Mouse (Mus musculus) hindbrain, postnatal 0 days (tissue): ENCODE results near the gene P3h1. TPM values are rescaled to one million over a fixed set of nuclear protein-coding genes. Genes with fewer than 3 reads are reported as not detected.

Source experiments
- ATAC-seq: fragments of 200-750 bp; cut with Nextera tagmentation; 2 replicates; pipeline ENCODE4 v1.8.0; 2017; ENCODE audit warnings: mild to moderate bottlenecking, moderate TSS enrichment, moderate library complexity
- DNase-seq: peaks from one replicate; pipeline ENCODE4 v3.0.0-alpha.2; 2015; ENCODE audit warnings: low spot score
- H3K27ac ChIP-seq: fragments of 300-500 bp; sonication (generic); 2 replicates; pipeline ENCODE4 v1.5.1; 2014; ENCODE audit warnings: mild to moderate bottlenecking
- H3K27me3 ChIP-seq: fragments of 300-500 bp; sonication (generic); 2 replicates; pipeline ENCODE4 v1.6.1; 2014; ENCODE audit warnings: low read length, mixed read lengths; ENCODE audit not compliant: insufficient read depth
- H3K36me3 ChIP-seq: fragments of 300-500 bp; sonication (generic); 2 replicates; pipeline ENCODE4 v1.6.1; 2014; ENCODE audit warnings: low read length, mixed read lengths; ENCODE audit not compliant: insufficient read depth
- H3K4me1 ChIP-seq: fragments of 300-500 bp; sonication (generic); 2 replicates; pipeline ENCODE4 v1.6.1; 2014; ENCODE audit warnings: antibody characterized with exemption, low read length, mixed read lengths; ENCODE audit not compliant: insufficient read depth
- H3K4me2 ChIP-seq: fragments of 300-500 bp; sonication (generic); 2 replicates; pipeline ENCODE4 v1.6.1; 2014; ENCODE audit warnings: low read depth, mild to moderate bottlenecking, low read length, moderate library complexity, mixed read lengths
- H3K4me3 ChIP-seq: fragments of 300-500 bp; sonication (generic); 2 replicates; pipeline ENCODE4 v1.5.1; 2014; ENCODE audit warnings: low read length
- H3K9ac ChIP-seq: fragments of 300-500 bp; sonication (generic); replicated peaks from 2 replicates; pipeline ENCODE4 v1.6.1; 2014; ENCODE audit warnings: mild to moderate bottlenecking, low read length, moderate library complexity, mixed read lengths
- H3K9me3 ChIP-seq: fragments of 300-500 bp; sonication (generic); 2 replicates; pipeline ENCODE4 v1.6.1; 2016; ENCODE audit warnings: low read length, mixed read lengths
- CTCF ChIP-seq: IDR thresholded peaks from 2 replicates; pipeline ENCODE4 v1.5.1; 2016; ENCODE audit warnings: antibody characterized with exemption, control low read depth, low read depth
- WGBS: fragments of 180-500 bp; shearing (Covaris S2); extraction: QIAGEN DNeasy Blood & Tissue Kit; methylation state at CpG from one replicate; pipeline ENCODE4 v1.1.7; 2014; 5-methylcytosine and 5-hydroxymethylcytosine counted together
- polyA plus RNA-seq: library from polyadenylated mRNA; unstranded; fragments of >200 nt; fragmentation: Nextera tagmentation; extraction: Ambion mirVana; gene quantifications from 2 replicates; pipeline ENCODE4 v1.2.1, GENCODE M21; 2015
- total RNA-seq: library from RNA; depleted of rRNA; stranded (reverse); fragments of >200 nt; gene quantifications from 2 replicates; pipeline ENCODE4 v1.2.3, GENCODE M21; 2014; rRNA removed

The P3h1 gene
- total and polyA plus RNA-seq, 2 experiments from 2014 or later, result 9.1 to 15.3 TPM

- ATAC-seq (no peak), DNase-seq (no peak)
- peak overlapping the region; percentile 52 for H3K9ac ChIP-seq
- no peaks in the 10 kb centered on the region for H3K36me3 ChIP-seq
- H3K4me3 ChIP-seq, result peak overlapping the region; percentile 87
- H3K9me3 ChIP-seq, result no peaks in the 10 kb centered on the region
- peak overlapping the region; percentile 84 for H3K27ac ChIP-seq
- H3K27me3 ChIP-seq, result no peaks in the 10 kb centered on the region
- TF ChIP-seq CTCF, result no peak
- peak overlapping the region; percentile 52 for H3K4me2 ChIP-seq
- 6% methylated on average over 6 of the region's 6 CpGs for WGBS
- H3K4me1 ChIP-seq, result no peaks in the 10 kb centered on the region
Observed at GRCm38 (mm10) chr4:119295134-119295453, 62.4 kb downstream of the P3h1 start.

- no peak for ATAC-seq
- H3K4me2 ChIP-seq, result no peak overlapping the region
- no peak for DNase-seq
- no peaks in the 10 kb centered on the region for H3K36me3 ChIP-seq
- no peak for TF ChIP-seq CTCF
- no peaks in the 10 kb centered on the region for H3K27me3 ChIP-seq
- no peak overlapping the region for H3K4me3 ChIP-seq
- H3K9ac ChIP-seq, result no peak overlapping the region
- H3K27ac ChIP-seq, result no peak overlapping the region
- H3K4me1 ChIP-seq, result no peaks in the 10 kb centered on the region
- no peaks in the 10 kb centered on the region for H3K9me3 ChIP-seq
- WGBS, result 85% methylated on average over 2 of the region's 2 CpGs
Observed at GRCm38 (mm10) chr4:119297361-119297760, 64.6 kb downstream of the P3h1 start.

Other genes starting within 250 kb of the P3h1 start
- 119 and 120 TPM in 2 replicates for gene Slc2a1, start 124.2 kb upstream of the P3h1 start, total RNA-seq
- gene Slc2a1, start 124.2 kb upstream of the P3h1 start, polyA plus RNA-seq, result 48.8 and 50.6 TPM in 2 replicates
- 4.6 and 198 TPM in 2 replicates for gene Zfp691, start 58.7 kb upstream of the P3h1 start, total RNA-seq
- 3.6 and 3.7 TPM in 2 replicates for gene Zfp691, start 58.7 kb upstream of the P3h1 start, polyA plus RNA-seq
- gene Ermap, start 42.9 kb upstream of the P3h1 start, total RNA-seq, result 0.18 and 0.37 TPM in 2 replicates
- gene Ermap, start 42.9 kb upstream of the P3h1 start, polyA plus RNA-seq, result 0.48 and 0.50 TPM in 2 replicates
- 40.9 and 64.7 TPM in 2 replicates for gene Svbp, start 37.6 kb upstream of the P3h1 start, total RNA-seq
- 175 and 179 TPM in 2 replicates for gene Svbp, start 37.6 kb upstream of the P3h1 start, polyA plus RNA-seq
- gene Tmem269, start 14.7 kb upstream of the P3h1 start, total RNA-seq, result 0.37 TPM in 1 of 2 replicates, not detected in the other
- 0.30 and 0.43 TPM in 2 replicates for gene Tmem269, start 14.7 kb upstream of the P3h1 start, polyA plus RNA-seq
- 15.3 and 26.4 TPM in 2 replicates for gene AU022252, start 203 bp upstream of the P3h1 start, total RNA-seq
- gene AU022252, start 203 bp upstream of the P3h1 start, polyA plus RNA-seq, result 19.8 and 20.5 TPM in 2 replicates
- 3.6 and 5.1 TPM in 2 replicates for gene Cldn19, start 22.5 kb downstream of the P3h1 start, total RNA-seq
- gene Cldn19, start 22.5 kb downstream of the P3h1 start, polyA plus RNA-seq, result 1.1 and 1.7 TPM in 2 replicates
- 376 and 481 TPM in 2 replicates for gene Ybx1, start 61.7 kb downstream of the P3h1 start, total RNA-seq
- gene Ybx1, start 61.7 kb downstream of the P3h1 start, polyA plus RNA-seq, result 922 and 930 TPM in 2 replicates
- gene Ppih, start 87.6 kb downstream of the P3h1 start, total RNA-seq, result 27.4 and 29.9 TPM in 2 replicates
- 50.4 and 55.3 TPM in 2 replicates for gene Ppih, start 87.6 kb downstream of the P3h1 start, polyA plus RNA-seq
- 10.0 and 13.4 TPM in 2 replicates for gene Ccdc30, start 182.6 kb downstream of the P3h1 start, total RNA-seq
- 23.1 and 24.3 TPM in 2 replicates for gene Ccdc30, start 182.6 kb downstream of the P3h1 start, polyA plus RNA-seq
- 12.1 and 14.1 TPM in 2 replicates for gene Ppcs, start 189.5 kb downstream of the P3h1 start, total RNA-seq
- gene Ppcs, start 189.5 kb downstream of the P3h1 start, polyA plus RNA-seq, result 28.5 and 29.4 TPM in 2 replicates
- gene Zmynd12, start 189.9 kb downstream of the P3h1 start, total RNA-seq, result 0.11 TPM in 1 of 2 replicates, not detected in the other
- gene Zmynd12, start 189.9 kb downstream of the P3h1 start, polyA plus RNA-seq, result 0.51 and 1.3 TPM in 2 replicates